Mouse (Mus musculus): ENCODE results near the gene Itga6. TPM values are rescaled to one million over a fixed set of nuclear protein-coding genes. Genes with fewer than 3 reads are reported as not detected.

The Itga6 gene
- polyA plus RNA-seq, 1 experiment from 2014 or later: 84.8 TPM

DNA sequence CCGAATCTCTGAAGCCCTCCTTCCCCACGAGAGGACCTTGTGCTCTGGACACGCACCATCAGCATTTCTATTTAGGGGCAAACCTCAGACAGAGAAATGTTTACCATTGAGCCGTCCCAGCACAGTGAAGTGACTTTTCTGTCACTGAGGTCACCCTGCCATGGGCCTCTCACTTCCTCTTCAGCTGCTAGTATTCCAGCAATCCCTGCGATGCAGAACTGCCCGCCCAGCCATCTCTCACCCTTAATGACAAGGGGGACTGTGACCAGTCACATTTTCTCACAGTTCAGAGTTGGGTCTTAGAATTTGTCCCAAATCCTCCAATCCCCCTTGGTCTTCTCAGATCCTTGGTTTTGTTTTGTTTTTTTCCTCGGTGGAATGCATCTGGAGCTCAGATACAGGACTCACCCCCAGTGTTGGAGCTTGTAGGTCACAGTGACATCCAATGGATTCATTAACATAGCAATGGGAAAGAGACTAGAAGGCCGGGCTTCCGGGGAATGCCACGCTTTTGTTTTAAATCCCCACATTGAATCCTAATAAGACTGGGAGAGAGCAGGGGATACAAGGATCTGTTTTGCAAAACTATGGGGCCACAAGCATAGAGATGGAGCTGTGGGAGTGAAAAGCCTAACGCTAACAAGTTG lies 432 bp upstream of the Itga6 start:
- H3K36me3 ChIP-seq (ENCODE audit: inconsistent target): no peaks in the 10 kb centered on the region
- H3K79me2 ChIP-seq (ENCODE audit: inconsistent target): no peaks in the 10 kb centered on the region
- 31% methylated on average over 11 of the region's 11 CpGs for WGBS (ENCODE audit: missing documents)
- H3K4me3 ChIP-seq (ENCODE audit: inconsistent target): no peak overlapping the region
- H3K27ac ChIP-seq: peak overlapping the region; percentile 88

DNA sequence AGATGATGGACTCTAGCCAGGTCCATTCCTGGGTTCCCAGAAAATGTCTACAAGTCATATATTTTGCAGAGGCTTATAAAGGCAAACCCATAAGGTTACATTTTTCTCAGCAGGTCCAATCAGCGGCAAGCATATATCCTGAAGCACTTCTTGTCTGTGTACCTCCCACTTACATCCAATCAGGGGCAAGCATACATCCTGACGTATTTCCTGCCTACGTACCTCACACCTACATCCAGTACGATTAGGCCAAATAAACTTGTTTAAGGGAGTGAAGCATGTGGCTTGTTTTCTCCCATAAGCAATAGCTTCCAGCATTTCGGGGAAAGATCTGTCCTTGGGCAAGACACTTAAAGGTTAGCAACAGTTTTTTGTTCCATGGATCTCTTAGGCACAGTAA lies 3.0 kb downstream of the Itga6 start:
- 94% methylated on average over 5 of the region's 5 CpGs for WGBS (ENCODE audit: missing documents)
- Histone ChIP-seq H3K36me3 (ENCODE audit: inconsistent target) (no peaks in the 10 kb centered on the region), H3K27ac (no peak overlapping the region), H3K79me2 (ENCODE audit: inconsistent target) (no peaks in the 10 kb centered on the region), H3K4me3 (ENCODE audit: inconsistent target) (no peak overlapping the region)

DNA sequence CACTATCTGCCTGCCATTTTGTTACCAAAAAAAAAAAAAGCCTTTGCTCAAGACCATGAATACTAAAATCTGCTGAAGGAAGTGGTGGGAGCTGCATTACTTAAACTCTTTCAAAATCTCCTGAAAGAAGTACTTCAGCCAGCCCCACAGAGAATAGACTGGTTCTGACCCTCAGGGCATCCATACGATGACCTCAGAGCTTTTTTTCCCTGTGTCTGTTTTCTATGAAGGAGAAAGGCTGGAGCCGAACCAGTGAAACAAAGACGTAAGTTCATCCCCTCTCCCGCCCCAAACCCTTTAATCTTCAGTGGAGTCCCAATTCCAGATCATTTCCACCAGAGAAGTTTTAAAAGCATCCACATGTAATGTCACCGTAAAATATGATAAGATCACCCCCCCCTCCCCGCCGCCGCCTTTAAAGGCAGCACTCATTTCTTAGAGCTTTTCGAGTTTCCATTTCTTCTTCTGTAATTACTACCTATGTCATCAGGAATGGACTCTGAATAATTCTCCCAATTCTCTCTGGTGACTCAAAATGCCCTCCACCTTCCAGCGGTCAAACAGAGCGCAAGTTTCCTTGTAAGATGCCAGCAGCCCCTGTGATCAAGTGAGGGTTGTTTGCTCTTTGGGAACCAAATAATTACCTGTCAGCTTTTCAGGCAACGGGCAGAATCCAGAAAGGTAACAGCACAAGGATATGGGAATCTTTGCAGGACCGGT lies 4.1 kb downstream of the Itga6 start:
- Histone ChIP-seq H3K79me2 (ENCODE audit: inconsistent target) (no peaks in the 10 kb centered on the region), H3K4me3 (ENCODE audit: inconsistent target) (no peak overlapping the region), H3K27ac (no peak overlapping the region), H3K36me3 (ENCODE audit: inconsistent target) (no peaks in the 10 kb centered on the region)
- WGBS (ENCODE audit: missing documents): 85% methylated on average over 13 of the region's 13 CpGs

- 96% methylated on average over 10 of the region's 10 CpGs for WGBS (ENCODE audit: missing documents)
- no peaks in the 10 kb centered on the region for H3K79me2 ChIP-seq (ENCODE audit: inconsistent target)
- H3K27ac ChIP-seq: no peak overlapping the region
- H3K36me3 ChIP-seq (ENCODE audit: inconsistent target): no peaks in the 10 kb centered on the region
- no peak overlapping the region for H3K4me3 ChIP-seq (ENCODE audit: inconsistent target)
These were observed 4.7 kb downstream of the Itga6 start for GRCm38 (mm10) chr2:71750087-71750453.

GRCm38 (mm10) chr2:71751336-71751735 lies 5.9 kb downstream of the Itga6 start:
- peak overlapping the region; percentile 21 for H3K27ac ChIP-seq
- whole genome bisulfite sequencing (ENCODE audit: missing documents): 65% methylated on average over 8 of the region's 8 CpGs
- H3K79me2 ChIP-seq (ENCODE audit: inconsistent target): no peaks in the 10 kb centered on the region
- H3K4me3 ChIP-seq (ENCODE audit: inconsistent target): no peak overlapping the region
- H3K36me3 ChIP-seq (ENCODE audit: inconsistent target): no peaks in the 10 kb centered on the region

GRCm38 (mm10) chr2:71751863-71752262 lies 6.4 kb downstream of the Itga6 start:
- H3K36me3 ChIP-seq (ENCODE audit: inconsistent target): no peaks in the 10 kb centered on the region
- 14% methylated on average over 2 of the region's 2 CpGs for WGBS (ENCODE audit: missing documents)
- no peaks in the 10 kb centered on the region for H3K79me2 ChIP-seq (ENCODE audit: inconsistent target)
- H3K4me3 ChIP-seq (ENCODE audit: inconsistent target): no peak overlapping the region
- H3K27ac ChIP-seq: peak overlapping the region; percentile 21

DNA sequence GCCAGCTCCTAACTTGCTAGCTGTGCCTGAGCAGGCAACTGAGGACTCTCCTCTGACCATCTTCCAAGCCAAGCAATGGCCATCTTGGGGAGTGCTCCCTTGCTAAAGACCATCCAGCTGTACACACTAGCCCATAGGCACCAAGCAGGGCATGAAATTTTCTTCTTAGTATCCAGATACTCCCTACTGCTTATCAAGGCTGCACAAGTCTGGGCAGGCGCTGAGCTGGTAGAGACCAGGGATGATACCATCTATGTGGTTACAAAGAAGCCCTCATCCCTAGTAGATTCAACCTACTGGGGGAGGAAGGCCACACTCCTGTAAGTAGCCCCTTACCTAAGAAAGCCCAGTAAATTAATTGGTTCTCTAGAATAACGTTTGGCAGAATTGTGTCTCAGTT lies 7.0 kb downstream of the Itga6 start:
- H3K4me3 ChIP-seq (ENCODE audit: inconsistent target): no peak overlapping the region
- 84% methylated on average over 2 of the region's 2 CpGs for WGBS (ENCODE audit: missing documents)
- no peaks in the 10 kb centered on the region for H3K79me2 ChIP-seq (ENCODE audit: inconsistent target)
- H3K36me3 ChIP-seq (ENCODE audit: inconsistent target): no peaks in the 10 kb centered on the region
- peak overlapping the region; percentile 21 for H3K27ac ChIP-seq

GRCm38 (mm10) chr2:71753161-71753560 lies 7.7 kb downstream of the Itga6 start:
- H3K79me2 ChIP-seq (ENCODE audit: inconsistent target): no peaks in the 10 kb centered on the region
- H3K27ac ChIP-seq: peak overlapping the region; percentile 21
- no peak overlapping the region for H3K4me3 ChIP-seq (ENCODE audit: inconsistent target)
- no peaks in the 10 kb centered on the region for H3K36me3 ChIP-seq (ENCODE audit: inconsistent target)
- 36% methylated on average over 4 of the region's 4 CpGs for WGBS (ENCODE audit: missing documents)

- Histone ChIP-seq H3K4me3 (ENCODE audit: inconsistent target) (no peak overlapping the region), H3K79me2 (ENCODE audit: inconsistent target) (no peaks in the 10 kb centered on the region), H3K36me3 (ENCODE audit: inconsistent target) (no peaks in the 10 kb centered on the region), H3K27ac (peak overlapping the region; percentile 65)
- 50% methylated on average over 4 of the region's 4 CpGs for WGBS (ENCODE audit: missing documents)
These were observed 10.3 kb downstream of the Itga6 start for GRCm38 (mm10) chr2:71755748-71756147.

- no peaks in the 10 kb centered on the region for H3K36me3 ChIP-seq (ENCODE audit: inconsistent target)
These were observed 11.7 kb downstream of the Itga6 start for GRCm38 (mm10) chr2:71757098-71757497.

DNA sequence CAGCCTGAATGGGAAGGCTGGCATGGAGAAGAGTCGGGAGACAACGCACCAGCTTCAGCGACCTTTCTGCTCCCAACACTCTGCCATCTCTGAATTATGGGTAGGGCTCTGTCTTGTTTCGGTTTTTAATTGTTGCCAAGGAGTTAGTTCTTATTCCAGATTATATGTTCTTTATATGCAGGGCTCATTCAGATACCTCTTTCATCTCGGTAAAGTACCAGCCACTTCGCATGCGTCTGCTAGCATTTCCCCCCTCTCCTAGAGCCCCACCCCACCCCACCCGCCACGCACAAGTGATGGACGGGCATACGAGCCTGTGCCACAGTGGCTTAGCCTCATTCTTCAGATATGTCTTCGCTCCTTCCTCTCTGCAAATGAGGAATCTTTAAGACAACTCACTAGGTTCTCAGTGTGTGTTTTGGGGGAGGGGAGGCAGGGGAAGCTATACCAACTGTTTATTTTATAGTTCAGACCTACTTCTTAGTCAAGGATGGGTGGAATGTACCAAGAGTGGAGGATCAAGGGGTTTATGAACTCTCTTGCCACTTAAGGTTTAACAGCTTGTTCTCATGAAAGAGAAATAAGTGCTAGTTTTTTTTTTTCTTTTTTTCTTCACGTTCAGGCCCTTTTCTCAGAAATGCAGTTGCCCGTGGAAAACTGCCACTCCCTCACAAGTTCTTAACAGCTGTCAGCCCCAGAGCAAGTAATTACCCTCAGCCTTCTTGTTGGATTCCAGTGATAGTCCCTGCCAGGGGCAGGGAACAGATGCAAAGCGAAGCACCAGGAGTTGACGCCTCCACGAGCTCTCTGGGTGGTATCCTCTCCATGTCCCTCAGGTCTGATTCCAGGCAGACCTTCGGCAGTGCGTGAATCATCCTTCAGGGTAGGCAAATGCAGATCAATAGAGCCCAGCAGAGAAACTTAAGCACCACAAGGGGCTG lies 13.4 kb downstream of the Itga6 start:
- Histone ChIP-seq H3K36me3 (ENCODE audit: inconsistent target) (no peaks in the 10 kb centered on the region), H3K79me2 (ENCODE audit: inconsistent target) (no peaks in the 10 kb centered on the region), H3K27ac (no peak overlapping the region), H3K4me3 (ENCODE audit: inconsistent target) (no peak overlapping the region)
- 62% methylated on average over 18 of the region's 19 CpGs for WGBS (ENCODE audit: missing documents)

More at GRCm38 (mm10) chr2:71757098-71757497, 11.7 kb downstream of the Itga6 start:
- Histone ChIP-seq H3K4me3 (ENCODE audit: inconsistent target) (no peak overlapping the region), H3K27ac (0 out of 2 replicates have a peak overlapping the region, but pooled peaks have one; percentile 1), H3K79me2 (ENCODE audit: inconsistent target) (no peaks in the 10 kb centered on the region)
- 31% methylated on average over 5 of the region's 5 CpGs for WGBS (ENCODE audit: missing documents)

DNA sequence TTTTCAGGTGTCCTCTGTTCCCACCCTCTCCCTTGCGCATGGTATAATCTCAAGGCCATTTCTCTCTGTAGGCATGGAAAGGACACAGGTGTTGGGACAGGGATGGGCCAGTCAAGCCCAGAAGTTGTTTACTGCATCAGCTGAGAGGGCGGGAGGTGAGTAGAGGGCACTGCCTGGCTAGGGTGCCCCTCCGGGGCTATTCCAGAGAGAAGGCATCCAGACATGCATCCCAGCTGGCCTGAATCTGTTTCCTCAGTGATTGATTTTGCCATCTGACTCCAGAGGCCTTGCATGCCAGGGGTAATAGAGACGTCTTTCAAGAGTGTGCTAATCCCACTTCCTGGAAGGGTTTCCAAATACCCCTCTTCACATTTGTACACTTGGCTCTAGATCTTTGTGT lies 14.7 kb downstream of the Itga6 start:
- WGBS (ENCODE audit: missing documents): 88% methylated on average over 4 of the region's 4 CpGs
- Histone ChIP-seq H3K79me2 (ENCODE audit: inconsistent target) (no peaks in the 10 kb centered on the region), H3K4me3 (ENCODE audit: inconsistent target) (no peak overlapping the region), H3K36me3 (ENCODE audit: inconsistent target) (no peaks in the 10 kb centered on the region), H3K27ac (no peak overlapping the region)

GRCm38 (mm10) chr2:71761081-71761480 lies 15.7 kb downstream of the Itga6 start:
- WGBS (ENCODE audit: missing documents): over 99% methylated on average over 9 of the region's 9 CpGs

GRCm38 (mm10) chr2:71764525-71764924 lies 19.1 kb downstream of the Itga6 start:
- Histone ChIP-seq H3K79me2 (ENCODE audit: inconsistent target) (no peaks in the 10 kb centered on the region), H3K27ac (peak overlapping the region; percentile 28), H3K36me3 (ENCODE audit: inconsistent target) (no peaks in the 10 kb centered on the region), H3K4me3 (ENCODE audit: inconsistent target) (no peak overlapping the region)
- WGBS (ENCODE audit: missing documents): 85% methylated on average over 5 of the region's 5 CpGs

More at GRCm38 (mm10) chr2:71761081-71761480, 15.7 kb downstream of the Itga6 start:
- no peaks in the 10 kb centered on the region for H3K36me3 ChIP-seq (ENCODE audit: inconsistent target)
- H3K27ac ChIP-seq: no peak overlapping the region
- no peak overlapping the region for H3K4me3 ChIP-seq (ENCODE audit: inconsistent target)
- H3K79me2 ChIP-seq (ENCODE audit: inconsistent target): no peaks in the 10 kb centered on the region

Data from macrophage (primary cell).